Mouse (Mus musculus): ENCODE measurements at regions not wholly inside any gene's neighbourhood (a gene's known extent, or its start where the extent isn't known, plus 50 kb on each side); places are given as distances from the start of the nearest gene placed in this dataset.
A peak's percentile ranks its signal among the peaks of the same experiment; 100 is the strongest.

- no peak overlapping the region for H3K4me3 ChIP-seq (ENCODE audit: insufficient read depth, low read length)
- no peak for TF ChIP-seq POLR2A (IDR thresholded peaks at IDR 0.05; ENCODE audit: extremely low read depth, insufficient read depth, low read length)
- peak; percentile 69 for TF ChIP-seq CTCF (IDR thresholded peaks at IDR 0.05; ENCODE audit: extremely low read depth, insufficient read depth, low read length)
- no peaks in the 10 kb centered on the region for H3K4me1 ChIP-seq (ENCODE audit: control insufficient read depth, insufficient read depth, low read length)
- H3K27ac ChIP-seq (ENCODE audit: insufficient read depth, low read length): no peak overlapping the region
These were observed 67.1 kb upstream of the Gabrg2 start for GRCm38 (mm10) chr11:42067788-42068187.

- H3K27ac ChIP-seq (ENCODE audit: insufficient read depth, low read length): no peak overlapping the region
- TF ChIP-seq CTCF (IDR thresholded peaks at IDR 0.05; ENCODE audit: extremely low read depth, insufficient read depth, low read length) (no peak), POLR2A (IDR thresholded peaks at IDR 0.05; ENCODE audit: extremely low read depth, insufficient read depth, low read length) (no peak)
- no peaks in the 10 kb centered on the region for H3K4me1 ChIP-seq (ENCODE audit: control insufficient read depth, insufficient read depth, low read length)
- H3K4me3 ChIP-seq (ENCODE audit: insufficient read depth, low read length): no peak overlapping the region
These were observed 50.9 kb upstream of the Gabrg2 start for GRCm38 (mm10) chr11:42051567-42051966.

Data from cortical plate, adult 2 months (tissue).